Mouse (Mus musculus) ES-E14 (cell line): ENCODE results near the gene Dpt. TPM values are rescaled to one million over a fixed set of nuclear protein-coding genes. Genes with fewer than 3 reads are reported as not detected.

Experiments used
- DNase-seq: peaks from one replicate; pipeline ENCODE4 v3.0.0-alpha.2; 2013; ENCODE audit warnings: low read depth, low spot score
- H3K27ac ChIP-seq: 2 replicates; pipeline ENCODE4 v1.5.1; 2012; ENCODE audit warnings: low read depth, mild to moderate bottlenecking, low read length, moderate library complexity, mixed read lengths; ENCODE audit not compliant: poor library complexity, insufficient read depth, severe bottlenecking
- H3K36me3 ChIP-seq: 2 replicates; pipeline ENCODE4 v1.6.1; 2012; ENCODE audit warnings: mild to moderate bottlenecking, low read length, moderate library complexity, mixed read lengths; ENCODE audit not compliant: control insufficient read depth, poor library complexity, insufficient read depth, severe bottlenecking
- H3K4me1 ChIP-seq, 2 experiments: fragments of 150-350 bp in 1 of 2; sonication (generic) in 1 of 2; 2 replicates each; pipeline ENCODE4 v1.6.1; 2012; ENCODE audit warnings: low read length in 2 of 2, mild to moderate bottlenecking in 1 of 2, mixed read lengths in 1 of 2; ENCODE audit not compliant: control insufficient read depth in 2 of 2, insufficient read depth in 2 of 2, poor library complexity in 1 of 2
- H3K4me3 ChIP-seq, 2 experiments: fragments of 150-350 bp in 1 of 2; sonication (generic) in 1 of 2; 2 replicates each; pipeline ENCODE4 v1.5.1; 2012; ENCODE audit warnings: low read length in 2 of 2, low read depth in 1 of 2, mild to moderate bottlenecking in 1 of 2, mixed read lengths in 1 of 2; ENCODE audit not compliant: insufficient read depth in 1 of 2, poor library complexity in 1 of 2, severe bottlenecking in 1 of 2
- H3K9ac ChIP-seq: 2 replicates; pipeline ENCODE4 v1.6.1; 2012; ENCODE audit warnings: low read depth, mild to moderate bottlenecking, low read length, mixed read lengths; ENCODE audit not compliant: poor library complexity, insufficient read depth, severe bottlenecking
- H3K9me3 ChIP-seq: fragments of 150-350 bp; sonication (generic); 2 replicates; pipeline ENCODE4 v1.6.1; 2012; ENCODE audit warnings: low read depth, mild to moderate bottlenecking, low read length; ENCODE audit not compliant: control insufficient read depth, insufficient read depth
- CHD2 ChIP-seq: IDR thresholded peaks from 2 replicates; pipeline ENCODE4 v1.6.1; 2014; ENCODE audit warnings: mild to moderate bottlenecking, low read depth, low read length, inconsistent platforms
- HCFC1 ChIP-seq: IDR thresholded peaks from 2 replicates; pipeline ENCODE4 v1.6.1; 2012; ENCODE audit warnings: low read length, inconsistent platforms, borderline replicate concordance; ENCODE audit not compliant: insufficient read depth
- MAFK ChIP-seq: IDR thresholded peaks from 2 replicates; pipeline ENCODE4 v1.6.1; 2014; ENCODE audit warnings: mild to moderate bottlenecking, low read depth, low read length, inconsistent platforms; ENCODE audit not compliant: insufficient read depth
- ZC3H11A ChIP-seq: IDR thresholded peaks from 2 replicates; pipeline ENCODE4 v1.6.1; 2012; ENCODE audit warnings: low read depth, mild to moderate bottlenecking, inconsistent platforms, low read length, borderline replicate concordance
- ZNF384 ChIP-seq: IDR thresholded peaks from 2 replicates; pipeline ENCODE4 v1.6.1; 2012; ENCODE audit warnings: low read depth, low read length, inconsistent platforms
- in situ Hi-C, 2 experiments: fragments of 600-800 bp; cut with MboI; formaldehyde crosslinking; loops; one replicate each; pipeline ENCODE4 v1.15.1; 2025; ENCODE audit warnings: low sequenced_read_pairs in 2 of 2, inconsistent platforms in 1 of 2; ENCODE audit not compliant: unreplicated experiment in 2 of 2
- total RNA-seq: library from RNA; depleted of rRNA; stranded (reverse); fragments of 300-350 nt; gene quantifications from 2 replicates; pipeline ENCODE4 v1.2.3, GENCODE M21; 2012

Dpt gene
- total RNA-seq, 1 experiment = not detected

DNA sequence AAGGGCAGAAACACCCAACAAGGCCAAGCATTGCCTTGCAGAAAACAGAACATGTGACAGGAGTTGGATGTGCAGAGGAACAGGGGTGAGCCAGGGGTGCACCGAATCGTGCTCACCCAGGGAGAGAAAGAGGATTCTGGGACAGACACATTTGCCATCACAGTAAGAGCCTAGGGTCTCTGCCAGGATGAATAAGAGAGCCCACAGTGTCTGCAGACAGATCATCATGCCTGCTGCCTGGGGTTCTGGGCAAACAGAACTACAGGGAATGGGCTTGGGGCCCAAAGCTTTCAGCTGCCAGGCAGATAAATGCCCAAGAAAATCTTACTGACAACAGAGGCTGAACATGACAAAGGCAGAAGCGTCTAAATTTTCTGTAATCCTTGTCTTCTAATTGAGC, 14.9 kb downstream of the Dpt start:
- Histone ChIP-seq H3K9me3 (no peaks in the 10 kb centered on the region), H3K36me3 (no peaks in the 10 kb centered on the region), H3K27ac (no peak overlapping the region), H3K9ac (no peak overlapping the region), H3K4me3 (no peak overlapping the region), H3K4me1 (no peaks in the 10 kb centered on the region)
- TF ChIP-seq ZNF384 (no peak), ZC3H11A (no peak), HCFC1 (no peak), CHD2 (no peak)
- in situ Hi-C loops = no loop called here
- DNase-seq = no peak

DNA sequence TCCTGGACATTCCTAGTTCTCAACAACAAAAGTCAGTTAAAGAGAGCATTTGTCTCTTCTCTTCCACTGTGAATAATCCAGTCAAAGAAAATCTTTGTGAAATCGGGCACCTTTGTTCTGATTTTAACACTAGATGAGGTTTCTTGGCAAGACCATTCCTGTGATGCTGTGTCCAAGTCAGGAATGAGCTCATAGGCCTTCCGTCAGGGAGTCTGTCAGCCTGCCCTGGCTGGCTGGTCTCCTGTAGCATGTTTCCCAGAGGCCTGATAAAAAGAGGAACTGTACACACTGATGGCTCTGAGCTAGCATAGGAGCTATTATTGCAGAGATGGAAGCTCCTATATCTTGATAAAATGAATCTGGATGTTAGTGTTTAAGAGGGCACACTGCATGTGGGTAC, 17.8 kb downstream of the Dpt start:
- H3K9ac ChIP-seq = no peak overlapping the region
- H3K4me1 ChIP-seq = no peaks in the 10 kb centered on the region
- in situ Hi-C loops = no loop called here
- H3K36me3 ChIP-seq = no peaks in the 10 kb centered on the region
- H3K9me3 ChIP-seq = no peaks in the 10 kb centered on the region
- TF ChIP-seq ZC3H11A (no peak), ZNF384 (no peak)
- no peak overlapping the region for H3K27ac ChIP-seq
- H3K4me3 ChIP-seq = no peak overlapping the region
- no peak for DNase-seq

DNA sequence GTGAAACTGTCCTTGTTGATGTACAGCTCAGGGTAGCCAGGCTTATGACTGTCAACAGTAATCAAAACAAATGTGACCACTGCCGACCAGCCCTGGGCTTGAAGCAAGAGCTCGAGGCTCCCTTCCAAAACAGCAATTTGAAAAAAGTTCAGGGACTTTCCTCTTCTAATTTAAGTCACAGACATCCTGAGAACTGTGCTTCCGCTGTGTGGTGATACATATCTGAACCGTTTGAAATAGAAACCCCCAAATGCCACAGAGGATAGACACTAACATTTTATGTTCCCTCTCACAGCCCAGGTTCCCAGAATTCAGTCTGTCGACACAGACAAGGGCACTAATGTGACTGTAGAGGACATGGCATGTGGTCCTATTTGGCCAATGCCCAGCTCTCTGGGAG, 18.9 kb downstream of the Dpt start:
- TF ChIP-seq MAFK = no peak
- TF ChIP-seq ZC3H11A = no peak
- no peak for TF ChIP-seq CHD2
- TF ChIP-seq HCFC1 = no peak
- no peak for TF ChIP-seq ZNF384
- Histone ChIP-seq H3K4me3 (no peak overlapping the region), H3K9me3 (no peaks in the 10 kb centered on the region), H3K27ac (no peak overlapping the region), H3K4me1 (no peaks in the 10 kb centered on the region), H3K9ac (no peak overlapping the region), H3K36me3 (no peaks in the 10 kb centered on the region)
- DNase-seq = no peak
- in situ Hi-C loops = no loop called here

DNA sequence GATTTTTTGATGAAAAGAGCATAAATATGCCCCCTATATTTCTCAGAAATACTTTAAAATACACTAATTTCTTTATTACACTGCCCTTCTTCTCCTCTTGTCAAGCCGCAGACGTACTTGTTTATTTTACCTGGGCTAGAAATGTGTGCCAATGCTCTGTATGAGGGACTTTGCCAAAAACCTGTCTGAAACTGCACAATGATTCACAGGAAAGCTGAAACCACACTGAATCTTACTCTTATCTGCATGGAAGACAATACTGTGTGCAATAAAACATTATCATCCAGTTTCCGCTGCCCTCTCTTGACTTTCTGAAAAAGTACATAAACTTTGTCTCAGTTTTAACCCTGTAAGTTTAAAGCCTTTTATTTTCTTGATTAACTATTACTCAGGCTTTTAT, 20.9 kb downstream of the Dpt start:
- no peak overlapping the region for H3K27ac ChIP-seq
- no peak for TF ChIP-seq ZC3H11A
- no peak for TF ChIP-seq CHD2
- TF ChIP-seq MAFK = no peak
- TF ChIP-seq ZNF384 = no peak
- no peak for TF ChIP-seq HCFC1
- no peak overlapping the region for H3K4me3 ChIP-seq
- H3K9me3 ChIP-seq = no peaks in the 10 kb centered on the region
- no peak for DNase-seq
- H3K36me3 ChIP-seq = no peaks in the 10 kb centered on the region
- H3K9ac ChIP-seq = no peak overlapping the region
- no peaks in the 10 kb centered on the region for H3K4me1 ChIP-seq
- in situ Hi-C loops = no loop called here

DNA sequence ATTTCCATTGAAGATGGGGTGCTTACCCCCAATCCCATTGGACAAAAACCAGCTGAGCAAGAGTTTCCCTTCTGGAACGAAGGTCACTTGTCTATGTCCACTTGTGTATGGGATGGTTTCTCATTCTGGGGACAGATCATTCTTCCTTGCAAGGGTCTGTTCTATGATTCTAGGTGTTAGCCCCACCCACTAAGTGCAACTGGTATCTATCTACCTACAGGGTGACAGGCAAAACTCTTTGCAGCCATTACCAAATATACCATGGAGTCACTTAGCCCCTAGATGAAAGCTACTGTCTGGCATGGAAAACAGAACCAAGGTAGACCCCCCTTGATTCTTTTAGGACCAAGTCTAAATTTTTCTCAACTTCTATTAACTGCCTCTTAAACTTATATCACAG, 24.9 kb downstream of the Dpt start:
- H3K9me3 ChIP-seq = no peaks in the 10 kb centered on the region
- no peak for TF ChIP-seq MAFK
- no peak for TF ChIP-seq HCFC1
- no peak for TF ChIP-seq ZNF384
- no peak for TF ChIP-seq ZC3H11A
- TF ChIP-seq CHD2 = no peak
- in situ Hi-C loops = no loop called here
- no peak overlapping the region for H3K9ac ChIP-seq
- no peak overlapping the region for H3K27ac ChIP-seq
- no peaks in the 10 kb centered on the region for H3K4me1 ChIP-seq
- no peak for DNase-seq
- no peaks in the 10 kb centered on the region for H3K36me3 ChIP-seq
- H3K4me3 ChIP-seq = no peak overlapping the region
